Mouse (Mus musculus) heart, embryonic 14.5 days (tissue): ENCODE measurements around the gene Slc18a2. TPM values are rescaled to one million over a fixed set of nuclear protein-coding genes. Genes with fewer than 3 reads are reported as not detected.
A peak's percentile ranks its signal among the peaks of the same experiment; 100 is the strongest.

Experiments
- ATAC-seq: fragments of 200-750 bp; cut with Nextera tagmentation; 2 replicates; pipeline ENCODE4 v1.8.0; 2017; ENCODE audit warnings: low read depth, moderate TSS enrichment; ENCODE audit not compliant: insufficient number of reproducible peaks, insufficient read depth, low FRiP score
- H3K27ac ChIP-seq, 2 experiments: fragments of 200-500 bp in 1 of 2; fragments of 300-500 bp in 1 of 2; sonication (generic) in 1 of 2; replicated peaks in 1 of 2; 2 replicates each; pipeline ENCODE4 v1.5.1; 2012 to 2014; ENCODE audit warnings: low read depth in 2 of 2, low read length in 2 of 2, control low read depth in 1 of 2, mild to moderate bottlenecking in 1 of 2, mixed read lengths in 1 of 2; ENCODE audit not compliant: control insufficient read depth in 1 of 2, insufficient read depth in 1 of 2
- H3K27me3 ChIP-seq: fragments of 300-500 bp; sonication (generic); 2 replicates; pipeline ENCODE4 v1.6.1; 2014; ENCODE audit warnings: mild to moderate bottlenecking, low read length, control low read depth; ENCODE audit not compliant: control insufficient read depth, insufficient read depth
- H3K36me3 ChIP-seq: fragments of 300-500 bp; sonication (generic); 2 replicates; pipeline ENCODE4 v1.6.1; 2014; ENCODE audit warnings: mild to moderate bottlenecking, control low read depth, low read length, mixed read lengths; ENCODE audit not compliant: control insufficient read depth, insufficient read depth
- H3K4me1 ChIP-seq, 2 experiments: fragments of 200-500 bp in 1 of 2; fragments of 300-500 bp in 1 of 2; sonication (generic) in 1 of 2; 2 replicates each; pipeline ENCODE4 v1.6.1; 2012 to 2014; ENCODE audit warnings: low read length in 2 of 2, control low read depth in 1 of 2, mixed read lengths in 1 of 2; ENCODE audit not compliant: control insufficient read depth in 2 of 2, insufficient read depth in 2 of 2
- H3K4me2 ChIP-seq: fragments of 300-500 bp; sonication (generic); 2 replicates; pipeline ENCODE4 v1.6.1; 2014; ENCODE audit warnings: mild to moderate bottlenecking, low read length
- H3K4me3 ChIP-seq, 2 experiments: fragments of 200-500 bp in 1 of 2; fragments of 300-500 bp in 1 of 2; sonication (generic) in 1 of 2; 2 replicates each; pipeline ENCODE4 v1.5.1; 2012 to 2014; ENCODE audit warnings: low read length in 2 of 2, mild to moderate bottlenecking in 2 of 2, control low read depth in 1 of 2, low read depth in 1 of 2, moderate library complexity in 1 of 2; ENCODE audit not compliant: control insufficient read depth in 1 of 2, insufficient read depth in 1 of 2
- H3K9ac ChIP-seq: fragments of 300-500 bp; sonication (generic); 2 replicates; pipeline ENCODE4 v1.6.1; 2014; ENCODE audit warnings: mild to moderate bottlenecking, low read length
- H3K9me3 ChIP-seq: fragments of 300-500 bp; sonication (generic); 2 replicates; pipeline ENCODE4 v1.6.1; 2016; ENCODE audit warnings: low read length, control low read depth; ENCODE audit not compliant: control insufficient read depth
- WGBS: fragments of 180-500 bp; shearing (Covaris S2); extraction: QIAGEN DNeasy Blood & Tissue Kit; methylation state at CpG from one replicate; pipeline ENCODE4 v1.1.7; 2014; 5-methylcytosine and 5-hydroxymethylcytosine counted together
- polyA plus RNA-seq: library from polyadenylated mRNA; unstranded; fragments of >200 nt; fragmentation: Nextera tagmentation; extraction: Ambion mirVana; gene quantifications from 2 replicates; pipeline ENCODE4 v1.2.1, GENCODE M21; 2014

Gene Slc18a2
- polyA plus RNA-seq, result 12.0 and 13.2 TPM in 2 replicates

- peak; percentile 79 for ATAC-seq
- H3K36me3 ChIP-seq, result no peaks in the 10 kb centered on the region
- peaks cover 9 to 12% of the 10 kb centered on the region in 2 experiments for H3K4me1 ChIP-seq
- peaks cover 21% of the 10 kb centered on the region for H3K27me3 ChIP-seq
- 0 out of 4 replicates have a peak within 1 kb of the TSS, but pooled peaks of 1 of the 2 experiments have one; percentile 2 for H3K27ac ChIP-seq
- peak within 1 kb of the TSS; percentile 76 for H3K4me2 ChIP-seq
- peak within 1 kb of the TSS; percentile 54 for H3K9ac ChIP-seq
- peak within 1 kb of the TSS; percentile 39 to 45 for H3K4me3 ChIP-seq
- WGBS, result under 1% methylated on average over 55 of the region's 55 CpGs
- H3K9me3 ChIP-seq, result peaks cover 6% of the 10 kb centered on the region; the same call in 1 of the 2 replicates
Observed at GRCm38 (mm10) chr19:59260718-59261442, at the start of gene Slc18a2. Slc18a2 (plus strand) TSS chr19:59260896.

GRCm38 (mm10) chr19:59216891-59217290, 43.8 kb upstream of the Slc18a2 start:
- H3K4me2 ChIP-seq, result no peak overlapping the region
- WGBS, result 76% methylated on average over 3 of the region's 3 CpGs
- no peaks in the 10 kb centered on the region for H3K27me3 ChIP-seq
- H3K9ac ChIP-seq, result no peak overlapping the region
- no peaks in the 10 kb centered on the region for H3K4me1 ChIP-seq
- H3K9me3 ChIP-seq, result no peaks in the 10 kb centered on the region
- ATAC-seq, result no peak
- no peak overlapping the region for H3K4me3 ChIP-seq
- H3K36me3 ChIP-seq, result no peaks in the 10 kb centered on the region
- H3K27ac ChIP-seq, result no peak overlapping the region

- no peaks in the 10 kb centered on the region for H3K27me3 ChIP-seq
- H3K4me3 ChIP-seq, result no peak within 1 kb of the TSS
- ATAC-seq, result no peak
- 85% methylated on average over 8 of the region's 8 CpGs for WGBS
- no peak within 1 kb of the TSS for H3K9ac ChIP-seq
- H3K36me3 ChIP-seq, result no peaks in the 10 kb centered on the region
- no peak within 1 kb of the TSS for H3K27ac ChIP-seq
- H3K4me2 ChIP-seq, result no peak within 1 kb of the TSS
- no peaks in the 10 kb centered on the region for H3K9me3 ChIP-seq
- no peaks in the 10 kb centered on the region for H3K4me1 ChIP-seq
Observed at GRCm38 (mm10) chr19:59218991-59219390, 41.7 kb upstream of the Slc18a2 start, which contains the start of gene Kcnk18. Kcnk18 (plus strand) TSS chr19:59219214.

DNA sequence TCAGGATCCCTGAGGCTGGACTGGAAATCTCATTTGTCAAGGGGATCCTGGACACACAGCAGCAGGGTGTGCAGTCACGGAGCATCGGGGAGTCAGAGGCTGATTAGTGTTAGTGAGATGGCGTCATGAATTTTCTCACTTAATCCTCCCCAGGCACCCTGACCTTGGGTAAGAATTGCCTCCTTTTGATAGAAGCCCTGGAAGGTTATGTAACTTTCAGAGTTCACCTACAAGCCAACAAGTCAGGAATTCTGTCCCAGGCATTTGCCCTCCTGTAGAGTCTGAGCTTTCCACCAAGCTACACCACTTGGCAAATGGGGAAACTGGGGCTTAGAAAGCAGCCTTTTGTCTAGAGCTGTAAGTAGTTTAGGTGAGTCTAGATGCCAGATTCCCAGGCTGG, 39.6 kb upstream of the Slc18a2 start:
- WGBS, result 63% methylated on average over 3 of the region's 3 CpGs
- H3K4me2 ChIP-seq, result no peak overlapping the region
- H3K27me3 ChIP-seq, result no peaks in the 10 kb centered on the region
- ATAC-seq, result no peak
- no peaks in the 10 kb centered on the region for H3K9me3 ChIP-seq
- no peaks in the 10 kb centered on the region for H3K36me3 ChIP-seq
- H3K9ac ChIP-seq, result no peak overlapping the region
- H3K4me3 ChIP-seq, result no peak overlapping the region
- no peaks in the 10 kb centered on the region for H3K4me1 ChIP-seq
- no peak overlapping the region for H3K27ac ChIP-seq

DNA sequence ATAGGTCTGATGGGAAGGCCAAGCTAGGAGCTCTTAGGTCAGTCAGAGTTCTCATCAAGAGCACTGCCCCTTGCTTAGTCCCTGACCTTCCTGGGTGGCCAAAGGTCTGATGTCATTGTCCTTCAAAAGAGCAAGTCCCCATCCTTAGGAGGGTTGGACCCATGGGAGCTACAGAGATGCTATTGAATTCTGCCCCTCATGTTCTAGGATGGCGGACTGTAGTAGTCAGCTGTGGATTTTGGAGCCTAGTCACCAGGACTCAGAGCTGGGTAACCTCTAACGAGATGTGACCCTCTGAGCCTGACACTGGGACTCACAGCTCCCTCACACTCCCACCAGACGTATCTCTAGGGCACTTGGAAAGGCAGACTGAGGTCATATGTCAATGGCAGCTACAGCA, 32.3 kb upstream of the Slc18a2 start:
- Histone ChIP-seq H3K4me3 (no peak overlapping the region), H3K27ac (no peak overlapping the region), H3K4me2 (no peak overlapping the region), H3K36me3 (no peaks in the 10 kb centered on the region), H3K4me1 (no peaks in the 10 kb centered on the region), H3K9me3 (no peaks in the 10 kb centered on the region), H3K9ac (no peak overlapping the region), H3K27me3 (no peaks in the 10 kb centered on the region)
- WGBS, result 62% methylated on average over 3 of the region's 3 CpGs
- ATAC-seq, result no peak

GRCm38 (mm10) chr19:59232786-59233185, 27.9 kb upstream of the Slc18a2 start:
- WGBS, result 62% methylated on average over 5 of the region's 5 CpGs
- Histone ChIP-seq H3K9ac (no peak overlapping the region), H3K4me2 (no peak overlapping the region), H3K4me3 (no peak overlapping the region), H3K9me3 (no peaks in the 10 kb centered on the region), H3K27me3 (no peaks in the 10 kb centered on the region), H3K36me3 (no peaks in the 10 kb centered on the region), H3K4me1 (no peaks in the 10 kb centered on the region), H3K27ac (no peak overlapping the region)
- ATAC-seq, result no peak

DNA sequence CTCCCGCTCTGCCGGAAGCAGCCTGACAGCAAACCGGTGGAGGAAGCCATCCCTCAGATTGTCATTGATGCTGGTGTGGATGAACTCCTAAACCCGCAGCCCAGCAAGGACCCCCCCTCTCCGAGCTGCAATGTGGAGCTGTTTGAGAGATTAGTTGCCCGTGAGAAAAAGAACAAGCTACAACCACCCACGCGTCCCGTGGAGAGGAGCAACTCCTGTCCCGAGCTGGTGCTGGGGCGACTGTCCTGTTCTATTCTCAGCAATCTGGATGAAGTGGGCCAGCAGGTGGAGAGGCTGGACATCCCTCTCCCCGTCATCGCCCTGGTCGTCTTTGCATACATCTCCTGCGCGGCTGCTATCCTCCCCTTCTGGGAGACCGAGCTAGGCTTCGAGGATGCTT, 25.7 kb upstream of the Slc18a2 start:
- Histone ChIP-seq H3K9me3 (no peaks in the 10 kb centered on the region), H3K4me2 (no peak overlapping the region), H3K4me1 (no peaks in the 10 kb centered on the region), H3K4me3 (no peak overlapping the region), H3K27ac (no peak overlapping the region), H3K27me3 (0 out of 2 replicates have a peak, but pooled peaks cover 9% of the 10 kb centered on the region), H3K9ac (no peak overlapping the region), H3K36me3 (no peaks in the 10 kb centered on the region)
- no peak for ATAC-seq
- WGBS, result 71% methylated on average over 18 of the region's 18 CpGs
